Mouse (Mus musculus): ENCODE measurements around the gene Pdhb. TPM values are rescaled to one million over a fixed set of nuclear protein-coding genes. Genes with fewer than 3 reads are reported as not detected.

The Pdhb gene
- polyA plus RNA-seq, 2 experiments from 2014 or later, result 139 to 163 TPM

GRCm38 (mm10) chr14:8190556-8190955 lies 17.7 kb upstream of the Pdhb start:
- no peak for ATAC-seq

- ATAC-seq, result no peak
Measured at GRCm38 (mm10) chr14:8186278-8187045, 13.6 kb upstream of the Pdhb start.

- ATAC-seq, result no peak
Measured at GRCm38 (mm10) chr14:8183330-8183729, 10.5 kb upstream of the Pdhb start.

GRCm38 (mm10) chr14:8180371-8181035 lies 7.7 kb upstream of the Pdhb start:
- ATAC-seq, result no peak

- ATAC-seq, result no peak
Measured at GRCm38 (mm10) chr14:8176251-8176650, 3.4 kb upstream of the Pdhb start.

GRCm38 (mm10) chr14:8174634-8175033 lies 1.8 kb upstream of the Pdhb start:
- ATAC-seq, result no peak

GRCm38 (mm10) chr14:8173542-8174250 lies 871 bp upstream of the Pdhb start:
- peak; percentile 33 for ATAC-seq

- ATAC-seq, result no peak
Measured at GRCm38 (mm10) chr14:8164463-8164862, 8.4 kb downstream of the Pdhb start.

- ATAC-seq, result peak; percentile 23
Measured at GRCm38 (mm10) chr14:8161777-8162176, 11.0 kb downstream of the Pdhb start.

- ATAC-seq, result no peak
Measured at GRCm38 (mm10) chr14:8159141-8159540, 13.7 kb downstream of the Pdhb start.

- no peak for ATAC-seq
Measured at GRCm38 (mm10) chr14:8158721-8159120, 14.1 kb downstream of the Pdhb start.

- ATAC-seq, result peak; percentile 34
Measured at GRCm38 (mm10) chr14:8156947-8157346, 15.9 kb downstream of the Pdhb start.

- no peak for ATAC-seq
Measured at GRCm38 (mm10) chr14:8154072-8154471, 18.8 kb downstream of the Pdhb start.

- ATAC-seq, result no peak
Measured at GRCm38 (mm10) chr14:8151757-8152156, 21.1 kb downstream of the Pdhb start.

- ATAC-seq, result no peak
Measured at GRCm38 (mm10) chr14:8148842-8149241, 24.0 kb downstream of the Pdhb start.

GRCm38 (mm10) chr14:8146611-8147223 lies 26.1 kb downstream of the Pdhb start:
- no peak for ATAC-seq

GRCm38 (mm10) chr14:8145594-8146558 lies 26.9 kb downstream of the Pdhb start:
- no peak for ATAC-seq

GRCm38 (mm10) chr14:8141131-8141530 lies 31.7 kb downstream of the Pdhb start:
- no peak for ATAC-seq

GRCm38 (mm10) chr14:8139724-8140710 lies 32.8 kb downstream of the Pdhb start:
- ATAC-seq, result no peak

GRCm38 (mm10) chr14:8135130-8135529 lies 37.7 kb downstream of the Pdhb start:
- no peak for ATAC-seq

GRCm38 (mm10) chr14:8134234-8134633 lies 38.6 kb downstream of the Pdhb start:
- no peak for ATAC-seq
